Mouse (Mus musculus) liver, embryonic 15.5 days (tissue): Measurements from ENCODE around the gene Mdh1. TPM values are rescaled to one million over a fixed set of nuclear protein-coding genes. Genes with fewer than 3 reads are reported as not detected.
"Not testable (repeated sequence)": the region's sequence is repeated elsewhere in the genome, so short reads cannot be mapped to it uniquely, and the experiment has no call there.

ENCODE experiments used
- ATAC-seq: fragments of 200-750 bp; cut with Nextera tagmentation; 2 replicates; pipeline ENCODE4 v1.8.0; 2017; ENCODE audit warnings: moderate number of reproducible peaks, mild to moderate bottlenecking, moderate library complexity; ENCODE audit not compliant: insufficient read depth
- H3K27ac ChIP-seq: fragments of 300-500 bp; sonication (generic); replicated peaks from 2 replicates; pipeline ENCODE4 v1.5.1; 2015; ENCODE audit warnings: mild to moderate bottlenecking, inconsistent platforms
- H3K27me3 ChIP-seq: fragments of 300-500 bp; sonication (generic); 2 replicates; pipeline ENCODE4 v1.6.1; 2015; ENCODE audit warnings: mild to moderate bottlenecking, inconsistent platforms
- H3K36me3 ChIP-seq: fragments of 300-500 bp; sonication (generic); replicated peaks from 2 replicates; pipeline ENCODE4 v1.6.1; 2015; ENCODE audit warnings: moderate library complexity, mild to moderate bottlenecking, inconsistent platforms
- H3K4me1 ChIP-seq: fragments of 300-500 bp; sonication (generic); replicated peaks from 2 replicates; pipeline ENCODE4 v1.6.1; 2015; ENCODE audit warnings: inconsistent platforms
- H3K4me2 ChIP-seq: fragments of 300-500 bp; sonication (generic); 2 replicates; pipeline ENCODE4 v1.6.1; 2015; ENCODE audit warnings: moderate library complexity, mild to moderate bottlenecking, inconsistent platforms
- H3K4me3 ChIP-seq: fragments of 300-500 bp; sonication (generic); replicated peaks from 2 replicates; pipeline ENCODE4 v1.5.1; 2015; ENCODE audit warnings: mild to moderate bottlenecking, inconsistent platforms
- H3K9ac ChIP-seq: fragments of 300-500 bp; sonication (generic); 2 replicates; pipeline ENCODE4 v1.6.1; 2015; ENCODE audit warnings: moderate library complexity, mild to moderate bottlenecking, inconsistent platforms
- H3K9me3 ChIP-seq: fragments of 300-500 bp; sonication (generic); replicated peaks from 2 replicates; pipeline ENCODE4 v1.6.1; 2016; ENCODE audit warnings: inconsistent platforms
- WGBS: fragments of 180-500 bp; shearing (Covaris S2); methylation state at CpG from one replicate; pipeline ENCODE4 v1.1.7; 2015; ENCODE audit warnings: mixed read lengths; ENCODE audit not compliant: insufficient replicate concordance; 5-methylcytosine and 5-hydroxymethylcytosine counted together
- polyA plus RNA-seq: library from polyadenylated mRNA; unstranded; fragments of >200 nt; fragmentation: Nextera tagmentation; extraction: Ambion mirVana; gene quantifications from 2 replicates; pipeline ENCODE4 v1.2.1, GENCODE M21; 2015

Gene Mdh1
- polyA plus RNA-seq, 1 experiment from 2014 or later = 179 TPM

GRCm38 (mm10) chr11:21545021-21545420 lies 27.1 kb downstream of the Mdh1 start:
- WGBS = 50% methylated on average over 2 of the region's 2 CpGs
- ATAC-seq = no peak
- no peak overlapping the region for H3K27ac ChIP-seq
- no peaks in the 10 kb centered on the region for H3K27me3 ChIP-seq
- no peaks in the 10 kb centered on the region for H3K36me3 ChIP-seq
- no peaks in the 10 kb centered on the region for H3K4me1 ChIP-seq
- H3K4me3 ChIP-seq = no peak overlapping the region
- H3K9me3 ChIP-seq = no peaks in the 10 kb centered on the region
- H3K4me2 ChIP-seq = no peak overlapping the region
- H3K9ac ChIP-seq = no peak overlapping the region

GRCm38 (mm10) chr11:21542731-21543130 lies 29.4 kb downstream of the Mdh1 start:
- no peak for ATAC-seq
- 51% methylated on average over 5 of the region's 5 CpGs for WGBS
- Histone ChIP-seq H3K36me3 (no peaks in the 10 kb centered on the region), H3K4me2 (no peak overlapping the region), H3K9ac (no peak overlapping the region), H3K27ac (no peak overlapping the region), H3K4me1 (no peaks in the 10 kb centered on the region), H3K4me3 (no peak overlapping the region), H3K27me3 (no peaks in the 10 kb centered on the region), H3K9me3 (no peaks in the 10 kb centered on the region)

GRCm38 (mm10) chr11:21540622-21541021 lies 31.5 kb downstream of the Mdh1 start:
- Histone ChIP-seq H3K36me3 (no peaks in the 10 kb centered on the region), H3K4me3 (no peak overlapping the region)

GRCm38 (mm10) chr11:21540072-21540471 lies 32.1 kb downstream of the Mdh1 start:
- no peaks in the 10 kb centered on the region for H3K9me3 ChIP-seq

More at GRCm38 (mm10) chr11:21540622-21541021, 31.5 kb downstream of the Mdh1 start:
- H3K9me3 ChIP-seq = no peaks in the 10 kb centered on the region
- no peak for ATAC-seq
- H3K27ac ChIP-seq = no peak overlapping the region
- no peak overlapping the region for H3K4me2 ChIP-seq
- WGBS = 90% methylated on average over 2 of the region's 2 CpGs
- H3K4me1 ChIP-seq = no peaks in the 10 kb centered on the region
- no peaks in the 10 kb centered on the region for H3K27me3 ChIP-seq
- H3K9ac ChIP-seq = no peak overlapping the region

GRCm38 (mm10) chr11:21530856-21531255 lies 41.3 kb downstream of the Mdh1 start:
- not testable (repeated sequence) for H3K4me3 ChIP-seq, H3K4me2 ChIP-seq, H3K9ac ChIP-seq, H3K9me3 ChIP-seq, H3K27me3 ChIP-seq, H3K36me3 ChIP-seq, H3K27ac ChIP-seq, ATAC-seq, H3K4me1 ChIP-seq
- 61% methylated on average over 2 of the region's 2 CpGs for WGBS

More at GRCm38 (mm10) chr11:21540072-21540471, 32.1 kb downstream of the Mdh1 start:
- 41% methylated on average over 2 of the region's 2 CpGs for WGBS
- no peak overlapping the region for H3K4me3 ChIP-seq
- H3K4me1 ChIP-seq = no peaks in the 10 kb centered on the region
- no peak for ATAC-seq
- H3K27ac ChIP-seq = no peak overlapping the region
- no peak overlapping the region for H3K9ac ChIP-seq
- H3K4me2 ChIP-seq = no peak overlapping the region
- H3K27me3 ChIP-seq = no peaks in the 10 kb centered on the region
- H3K36me3 ChIP-seq = no peaks in the 10 kb centered on the region

- Histone ChIP-seq H3K36me3 (no peaks in the 10 kb centered on the region), H3K4me3 (no peak overlapping the region), H3K4me2 (no peak overlapping the region), H3K27me3 (no peaks in the 10 kb centered on the region), H3K9ac (no peak overlapping the region), H3K4me1 (no peaks in the 10 kb centered on the region), H3K9me3 (no peaks in the 10 kb centered on the region), H3K27ac (no peak overlapping the region)
- ATAC-seq = no peak
- WGBS = 36% methylated on average over 2 of the region's 2 CpGs
These were observed 43.3 kb downstream of the Mdh1 start for GRCm38 (mm10) chr11:21528676-21529394.

GRCm38 (mm10) chr11:21517726-21518125 lies 54.4 kb downstream of the Mdh1 start:
- Histone ChIP-seq H3K4me1 (no peaks in the 10 kb centered on the region), H3K4me3 (no peak overlapping the region), H3K27me3 (no peaks in the 10 kb centered on the region), H3K27ac (no peak overlapping the region), H3K9ac (no peak overlapping the region), H3K9me3 (no peaks in the 10 kb centered on the region), H3K4me2 (no peak overlapping the region), H3K36me3 (no peaks in the 10 kb centered on the region)
- WGBS = 64% methylated on average over 9 of the region's 9 CpGs
- no peak for ATAC-seq

GRCm38 (mm10) chr11:21516396-21516795 lies 55.8 kb downstream of the Mdh1 start:
- 63% methylated on average over 1 of the region's 1 CpGs for WGBS
- not testable (repeated sequence) for H3K27ac ChIP-seq, H3K9ac ChIP-seq, H3K36me3 ChIP-seq, ATAC-seq, H3K27me3 ChIP-seq, H3K4me3 ChIP-seq, H3K4me1 ChIP-seq, H3K9me3 ChIP-seq, H3K4me2 ChIP-seq

GRCm38 (mm10) chr11:21510577-21510976 lies 61.6 kb downstream of the Mdh1 start:
- WGBS = 48% methylated on average over 1 of the region's 1 CpGs

GRCm38 (mm10) chr11:21508713-21509112 lies 63.5 kb downstream of the Mdh1 start:
- ATAC-seq, H3K4me3 ChIP-seq, H3K9me3 ChIP-seq, H3K27ac ChIP-seq, H3K27me3 ChIP-seq, H3K4me1 ChIP-seq, H3K9ac ChIP-seq, H3K4me2 ChIP-seq, H3K36me3 ChIP-seq: not testable (repeated sequence)
- 13% methylated on average over 1 of the region's 1 CpGs for WGBS

More at GRCm38 (mm10) chr11:21510577-21510976, 61.6 kb downstream of the Mdh1 start:
- not testable (repeated sequence) for ATAC-seq, H3K9me3 ChIP-seq, H3K4me2 ChIP-seq, H3K4me3 ChIP-seq, H3K27me3 ChIP-seq, H3K4me1 ChIP-seq, H3K36me3 ChIP-seq, H3K27ac ChIP-seq, H3K9ac ChIP-seq

GRCm38 (mm10) chr11:21507073-21507472 lies 65.1 kb downstream of the Mdh1 start:
- ATAC-seq = not testable (repeated sequence)

More at GRCm38 (mm10) chr11:21507073-21507472, 65.1 kb downstream of the Mdh1 start:
- not testable (repeated sequence) for H3K4me1 ChIP-seq, H3K36me3 ChIP-seq, H3K4me3 ChIP-seq, H3K27me3 ChIP-seq, H3K9me3 ChIP-seq, H3K27ac ChIP-seq, H3K9ac ChIP-seq, H3K4me2 ChIP-seq
- WGBS = 60% methylated on average over 5 of the region's 5 CpGs
